Mouse (Mus musculus): ENCODE data around the gene Rpusd2.

GRCm38 (mm10) chr2:119034656-119035396, at the start of gene Rpusd2:
- TF ChIP-seq CTCF (conservative IDR thresholded peaks at IDR 0.05; ENCODE audit: low read length) (no peak), NANOG (IDR thresholded peaks at IDR 0.05; ENCODE audit: borderline replicate concordance, low read length) (no peak)
